Mouse (Mus musculus) small intestine, adult 2 months (tissue): Measurements from ENCODE around the gene Tex35. TPM values are rescaled to one million over a fixed set of nuclear protein-coding genes. Genes with fewer than 3 reads are reported as not detected.
A peak's percentile ranks its signal among the peaks of the same experiment; 100 is the strongest.

Experiments
- H3K27ac ChIP-seq: fragments of 200-500 bp; 2 replicates; pipeline ENCODE4 v1.5.1; 2012; ENCODE audit warnings: low read depth, low read length, control low read depth, inconsistent platforms; ENCODE audit not compliant: insufficient read depth
- H3K27me3 ChIP-seq: fragments of 200-500 bp; 2 replicates; pipeline ENCODE4 v1.6.1; 2012; ENCODE audit warnings: mild to moderate bottlenecking, moderate library complexity, low read length, inconsistent platforms; ENCODE audit not compliant: control insufficient read depth, insufficient read depth
- H3K36me3 ChIP-seq: fragments of 200-500 bp; 2 replicates; pipeline ENCODE4 v1.6.1; 2012; ENCODE audit warnings: mild to moderate bottlenecking, low read length, control low read depth, inconsistent platforms; ENCODE audit not compliant: control insufficient read depth, insufficient read depth
- H3K4me1 ChIP-seq: fragments of 200-500 bp; 2 replicates; pipeline ENCODE4 v1.6.1; 2012; ENCODE audit warnings: low read length, inconsistent platforms, mixed read lengths; ENCODE audit not compliant: control insufficient read depth, insufficient read depth, insufficient read length
- H3K4me3 ChIP-seq: fragments of 200-500 bp; 2 replicates; pipeline ENCODE4 v1.5.1; 2012; ENCODE audit warnings: low read depth, mild to moderate bottlenecking, control low read depth, inconsistent platforms, low read length, moderate library complexity
- CTCF ChIP-seq: fragments of 200-500 bp; IDR thresholded peaks from 2 replicates; pipeline ENCODE4 v1.5.1; 2012; ENCODE audit warnings: low read depth, mild to moderate bottlenecking, control low read depth, inconsistent platforms, low read length, moderate library complexity, mixed read lengths; ENCODE audit not compliant: insufficient replicate concordance, insufficient read length; ENCODE audit errors: extremely low read depth
- POLR2A ChIP-seq: fragments of 200-500 bp; IDR thresholded peaks from 2 replicates; pipeline ENCODE4 v1.6.1; 2012; ENCODE audit warnings: low read depth, mild to moderate bottlenecking, control low read depth, inconsistent platforms, low read length, moderate library complexity
- WGBS: fragments of 180-500 bp; shearing (Covaris S2); methylation state at CpG from one replicate; pipeline ENCODE4 v1.1.7; 2018; 5-methylcytosine and 5-hydroxymethylcytosine counted together
- polyA plus RNA-seq: library from polyadenylated mRNA; depleted of rRNA; stranded (reverse); fragments of >200 nt; gene quantifications from 2 replicates; pipeline ENCODE4 v1.2.3, GENCODE M21; 2012

Tex35 gene
- polyA plus RNA-seq, 1 experiment, result not detected

DNA sequence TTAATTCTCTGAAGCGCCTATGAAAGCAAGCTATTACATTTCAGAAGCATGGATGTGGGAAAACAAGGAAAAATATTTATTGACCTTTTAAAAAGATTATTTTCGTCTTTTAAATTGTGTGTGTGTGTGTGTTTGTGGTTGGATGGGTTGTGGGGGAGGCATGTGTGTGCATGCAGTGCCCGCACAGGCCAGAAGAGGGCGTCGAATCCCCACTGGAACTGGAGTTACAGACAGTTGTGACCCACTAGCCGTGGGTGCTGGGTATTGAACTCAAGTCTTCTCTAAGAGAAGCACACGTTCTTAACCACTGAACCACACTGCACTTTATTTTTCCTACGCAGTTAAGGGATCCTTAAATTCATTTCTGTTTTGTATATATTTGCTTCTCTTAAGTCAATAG, 26.5 kb downstream of the Tex35 start:
- Histone ChIP-seq H3K4me1 (peaks cover 7% of the 10 kb centered on the region), H3K36me3 (no peaks in the 10 kb centered on the region), H3K27ac (no peak overlapping the region), H3K4me3 (no peak overlapping the region), H3K27me3 (no peaks in the 10 kb centered on the region)
- TF ChIP-seq CTCF (peak; percentile 38; the same call in 1 of the 2 replicates), POLR2A (no peak)
- 71% methylated on average over 8 of the region's 8 CpGs for WGBS

DNA sequence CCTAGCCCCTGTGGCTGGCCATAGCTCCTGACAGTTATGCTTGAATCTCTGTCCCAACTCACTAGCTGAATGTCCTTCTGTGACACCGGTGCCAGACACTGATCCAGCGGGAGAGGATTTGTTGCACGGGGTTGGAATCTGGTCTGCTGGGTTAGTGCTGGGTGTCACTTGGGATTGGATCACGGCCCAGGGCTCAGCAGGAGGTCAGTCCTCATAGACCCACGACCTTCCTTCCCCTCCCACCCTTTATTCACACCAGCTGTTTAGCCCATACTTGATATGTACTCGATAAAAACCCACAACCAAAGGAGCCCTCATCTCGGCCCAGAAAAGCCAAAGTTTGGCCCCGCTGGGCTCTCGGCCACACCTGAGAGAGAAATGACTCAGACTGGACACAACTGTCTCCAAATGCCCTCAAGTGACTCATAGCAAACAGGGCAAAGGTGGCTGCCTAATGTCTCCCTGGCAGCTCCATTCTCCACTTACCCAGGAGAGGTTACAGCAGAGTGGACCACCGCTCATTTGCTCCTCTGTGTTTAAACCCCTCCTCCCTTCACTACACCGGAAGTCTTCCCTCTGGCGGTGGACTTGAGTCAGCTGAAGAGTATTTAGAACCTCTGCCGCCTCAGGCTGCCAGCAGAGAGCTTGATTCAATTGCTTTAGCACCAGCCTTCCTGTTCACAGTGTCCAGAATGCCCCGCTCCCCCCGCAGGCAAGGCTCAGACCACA, 27.2 kb downstream of the Tex35 start:
- Histone ChIP-seq H3K4me3 (no peak overlapping the region), H3K4me1 (peaks cover 9% of the 10 kb centered on the region), H3K36me3 (no peaks in the 10 kb centered on the region), H3K27me3 (no peaks in the 10 kb centered on the region), H3K27ac (no peak overlapping the region)
- WGBS, result 61% methylated on average over 15 of the region's 15 CpGs
- no peak for TF ChIP-seq CTCF
- TF ChIP-seq POLR2A, result no peak

DNA sequence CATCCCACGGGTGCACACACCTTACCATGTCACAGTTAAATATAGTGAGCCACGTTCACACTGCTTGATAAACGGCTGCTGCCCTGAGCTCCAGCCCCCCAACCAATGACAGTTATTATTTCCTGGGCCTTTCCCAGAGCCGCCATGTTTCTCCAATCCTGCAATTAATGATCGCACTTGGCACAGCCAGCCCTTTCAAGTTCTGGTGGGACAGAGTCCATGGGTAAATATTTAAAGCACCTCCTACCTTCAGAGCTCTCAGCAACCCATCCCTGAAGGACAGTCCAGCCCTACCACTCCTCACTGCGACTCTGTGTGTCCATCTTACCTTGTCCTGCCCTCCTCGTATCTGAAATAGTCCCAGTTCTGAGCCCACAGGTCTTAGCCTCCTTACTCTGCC, 28.4 kb downstream of the Tex35 start:
- no peaks in the 10 kb centered on the region for H3K27me3 ChIP-seq
- H3K27ac ChIP-seq, result no peak overlapping the region

DNA sequence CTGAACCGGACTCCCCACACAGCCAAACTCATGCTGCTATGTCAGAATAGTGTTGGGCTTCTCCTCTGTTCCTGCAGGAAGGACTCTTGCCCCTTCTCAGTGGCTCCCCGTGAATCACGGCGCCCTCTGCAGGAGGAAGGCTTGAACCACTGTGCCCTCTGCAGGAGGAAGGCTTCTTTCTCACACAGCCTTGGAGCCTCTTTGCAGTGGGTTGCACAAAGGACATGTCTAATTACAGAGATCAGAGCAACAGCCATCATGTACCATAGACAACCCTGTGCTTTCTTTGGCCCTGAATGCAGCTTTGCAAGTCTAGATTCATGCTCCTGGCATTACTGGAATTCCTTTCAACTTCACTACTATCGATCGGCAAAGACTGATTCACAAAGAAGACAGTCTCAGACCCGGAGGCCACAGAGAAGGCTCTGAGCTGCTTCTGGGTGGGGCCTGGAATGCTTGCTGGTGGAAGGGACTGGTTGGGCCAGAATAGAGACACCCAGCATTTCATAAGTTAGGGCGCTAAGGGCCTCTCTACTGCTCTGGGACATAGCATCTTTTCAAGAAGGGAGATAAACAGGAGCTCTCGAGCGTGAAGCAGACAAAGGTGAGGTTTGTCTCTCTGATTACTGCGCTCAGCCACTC, 29.0 kb downstream of the Tex35 start:
- no peaks in the 10 kb centered on the region for H3K36me3 ChIP-seq
- H3K27ac ChIP-seq, result no peak overlapping the region
- WGBS, result 33% methylated on average over 11 of the region's 11 CpGs
- no peak for TF ChIP-seq POLR2A
- TF ChIP-seq CTCF, result peak; percentile 69; the same call in 1 of the 2 replicates
- no peaks in the 10 kb centered on the region for H3K27me3 ChIP-seq
- no peak overlapping the region for H3K4me3 ChIP-seq
- H3K4me1 ChIP-seq, result peaks cover 9% of the 10 kb centered on the region

More for the DNA sequence above, 28.4 kb downstream of the Tex35 start:
- Histone ChIP-seq H3K4me3 (no peak overlapping the region), H3K4me1 (peaks cover 9% of the 10 kb centered on the region), H3K36me3 (no peaks in the 10 kb centered on the region)
- TF ChIP-seq CTCF (no peak), POLR2A (no peak)
- WGBS, result 56% methylated on average over 7 of the region's 7 CpGs

DNA sequence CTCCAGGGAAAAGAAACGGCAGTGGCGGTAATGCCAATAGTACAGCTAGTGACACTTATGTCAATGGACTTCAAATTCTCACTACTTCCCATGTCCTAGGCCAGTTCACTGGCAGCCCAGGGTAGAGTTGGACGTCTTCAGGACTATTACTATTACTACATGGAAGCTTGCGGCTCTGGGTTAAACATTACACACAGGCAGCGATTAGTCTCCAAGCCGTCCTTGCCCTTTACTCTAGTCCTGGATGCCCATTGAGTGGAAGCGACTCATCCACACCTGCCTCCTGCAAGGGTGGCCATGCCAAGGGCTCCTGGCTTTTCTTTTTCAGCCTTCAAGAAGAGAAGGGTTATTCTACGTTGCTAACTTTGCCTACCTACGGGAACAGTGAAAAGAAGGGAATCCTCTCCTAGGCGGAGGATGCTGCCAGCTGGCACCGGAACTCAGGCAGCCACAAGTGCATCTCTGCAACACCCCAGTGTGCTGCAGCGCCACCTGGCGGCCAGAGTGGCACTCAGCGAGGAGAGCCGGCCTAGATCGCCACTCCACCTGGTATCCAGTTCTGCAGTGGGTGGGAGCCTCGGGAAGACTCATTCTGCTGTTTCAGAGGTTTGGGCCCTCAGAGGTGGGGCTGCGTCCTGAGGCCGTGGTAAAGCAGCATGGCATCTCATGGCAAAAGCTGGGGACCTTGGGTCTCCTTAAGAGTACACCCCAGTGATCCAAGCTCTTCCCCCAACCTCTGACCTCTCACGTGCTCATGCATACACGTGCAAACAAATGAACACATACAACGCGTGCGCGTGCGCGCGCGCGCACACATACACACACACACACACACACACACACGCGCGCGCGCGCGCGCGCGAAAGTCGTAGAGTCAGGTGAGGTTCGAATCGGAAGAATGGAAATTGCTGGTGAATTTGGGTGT, 31.4 kb downstream of the Tex35 start:
- Histone ChIP-seq H3K27ac (peak overlapping the region; percentile 41; the same call in 1 of the 2 replicates), H3K36me3 (no peaks in the 10 kb centered on the region), H3K4me1 (peaks cover 12% of the 10 kb centered on the region), H3K27me3 (no peaks in the 10 kb centered on the region), H3K4me3 (peak overlapping the region; percentile 39)
- 53% methylated on average over 43 of the region's 43 CpGs for WGBS
- TF ChIP-seq CTCF (peak; percentile 99), POLR2A (no peak)

DNA sequence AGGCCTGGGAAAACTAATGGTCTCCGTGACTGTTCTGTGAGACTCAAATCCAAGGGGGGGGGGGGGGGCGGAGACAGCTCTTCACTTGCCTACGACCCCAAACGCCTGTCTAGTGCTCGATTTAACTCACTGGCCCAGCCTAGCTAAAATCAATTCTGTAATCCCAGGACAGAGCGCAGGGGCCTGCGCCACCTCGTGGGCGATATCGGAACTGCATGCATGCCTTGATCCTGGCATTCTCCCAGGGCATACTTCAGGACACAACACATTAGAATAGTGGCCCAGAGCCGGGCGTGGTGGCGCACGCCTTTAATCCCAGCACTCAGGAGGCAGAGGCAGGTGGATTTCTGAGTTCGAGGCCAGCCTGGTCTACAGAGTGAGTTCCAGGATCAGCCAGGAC, 32.2 kb downstream of the Tex35 start:
- peaks cover 8% of the 10 kb centered on the region for H3K4me1 ChIP-seq
- H3K36me3 ChIP-seq, result no peaks in the 10 kb centered on the region
- no peak for TF ChIP-seq POLR2A
- TF ChIP-seq CTCF, result peak; percentile 95
- 2% methylated on average over 15 of the region's 15 CpGs for WGBS
- H3K27me3 ChIP-seq, result no peaks in the 10 kb centered on the region
- H3K4me3 ChIP-seq, result no peak overlapping the region
- peak overlapping the region; percentile 41; the same call in 1 of the 2 replicates for H3K27ac ChIP-seq
